Mouse (Mus musculus): Measurements from ENCODE around the gene Ltbp2.

GRCm38 (mm10) chr12:84812004-84812403 lies 64.3 kb downstream of the Ltbp2 start:
- peak; percentile 8; the same call in 1 of the 2 replicates for TF ChIP-seq CTCF (IDR thresholded peaks at IDR 0.05; ENCODE audit: control insufficient read depth, insufficient read depth, insufficient replicate concordance, low read depth, low read length)
- TF ChIP-seq POLR2A (IDR thresholded peaks at IDR 0.05; ENCODE audit: control insufficient read depth, low read depth, low read length), result no peak
